Mouse (Mus musculus) megakaryocyte, embryonic 14.5 days (primary cell): ENCODE measurements at regions not wholly inside any gene's neighbourhood (a gene's known extent, or its start where the extent isn't known, plus 50 kb on each side); places are given as distances from the start of the nearest gene placed in this dataset.

Source experiments
- H3K27me3 ChIP-seq: replicated peaks from 2 replicates; pipeline ENCODE3; 2012; ENCODE audit warnings: inconsistent platforms
- H3K36me3 ChIP-seq: replicated peaks from 2 replicates; pipeline ENCODE3; 2012; ENCODE audit warnings: low read length, inconsistent platforms, mixed read lengths
- H3K4me1 ChIP-seq: 2 replicates; pipeline ENCODE4 v1.6.1; 2012; ENCODE audit warnings: inconsistent platforms
- H3K4me3 ChIP-seq: replicated peaks from 2 replicates; pipeline ENCODE3; 2012; ENCODE audit warnings: moderate library complexity, mild to moderate bottlenecking, inconsistent platforms
- H3K9me3 ChIP-seq: 2 replicates; pipeline ENCODE4 v1.6.1; 2012; ENCODE audit warnings: inconsistent platforms
- FLI1 ChIP-seq: IDR thresholded peaks from 2 replicates; pipeline ENCODE4 v1.6.1; 2012; ENCODE audit warnings: low read length, inconsistent platforms, mixed read lengths
- GATA1 ChIP-seq: IDR thresholded peaks from 3 replicates; pipeline ENCODE4 v1.6.1; 2012; ENCODE audit warnings: mixed read lengths, low read length, inconsistent platforms, borderline replicate concordance

- TF ChIP-seq GATA1 = no peak
- TF ChIP-seq FLI1 = no peak
- no peaks in the 10 kb centered on the region for H3K4me1 ChIP-seq
- no peaks in the 10 kb centered on the region for H3K9me3 ChIP-seq
- peaks cover 2% of the 10 kb centered on the region for H3K27me3 ChIP-seq
- no peaks in the 10 kb centered on the region for H3K36me3 ChIP-seq
- no peak overlapping the region for H3K4me3 ChIP-seq
Measured at GRCm38 (mm10) chr14:120146312-120146711, 104.1 kb upstream of the Oxgr1 start.

- Histone ChIP-seq H3K4me3 (no peak overlapping the region), H3K9me3 (no peaks in the 10 kb centered on the region), H3K4me1 (no peaks in the 10 kb centered on the region), H3K27me3 (peaks cover 2% of the 10 kb centered on the region), H3K36me3 (no peaks in the 10 kb centered on the region)
- TF ChIP-seq FLI1 = no peak
- TF ChIP-seq GATA1 = no peak
Measured at GRCm38 (mm10) chr14:120146908-120147770, 104.9 kb upstream of the Oxgr1 start.

- Histone ChIP-seq H3K4me1 (no peaks in the 10 kb centered on the region), H3K4me3 (no peak overlapping the region), H3K36me3 (no peaks in the 10 kb centered on the region), H3K9me3 (no peaks in the 10 kb centered on the region), H3K27me3 (peaks cover 2% of the 10 kb centered on the region)
- TF ChIP-seq GATA1 = no peak
- TF ChIP-seq FLI1 = no peak
Measured at GRCm38 (mm10) chr14:120148803-120149202, 106.6 kb upstream of the Oxgr1 start.

- Histone ChIP-seq H3K4me3 (no peak overlapping the region), H3K27me3 (peaks cover 2% of the 10 kb centered on the region), H3K9me3 (no peaks in the 10 kb centered on the region), H3K4me1 (no peaks in the 10 kb centered on the region), H3K36me3 (no peaks in the 10 kb centered on the region)
- TF ChIP-seq GATA1 (no peak), FLI1 (no peak)
Measured at GRCm38 (mm10) chr14:120149341-120149741, 107.1 kb upstream of the Oxgr1 start.

- TF ChIP-seq GATA1 (no peak), FLI1 (no peak)
- Histone ChIP-seq H3K4me3 (no peak overlapping the region), H3K4me1 (no peaks in the 10 kb centered on the region), H3K27me3 (peaks cover 2% of the 10 kb centered on the region), H3K36me3 (no peaks in the 10 kb centered on the region), H3K9me3 (no peaks in the 10 kb centered on the region)
Measured at GRCm38 (mm10) chr14:120150589-120150988, 108.4 kb upstream of the Oxgr1 start.

GRCm38 (mm10) chr14:120154413-120154812, 112.2 kb upstream of the Oxgr1 start:
- Histone ChIP-seq H3K4me1 (no peaks in the 10 kb centered on the region), H3K36me3 (no peaks in the 10 kb centered on the region), H3K9me3 (no peaks in the 10 kb centered on the region), H3K27me3 (peaks cover 3% of the 10 kb centered on the region), H3K4me3 (no peak overlapping the region)
- TF ChIP-seq FLI1 (no peak), GATA1 (no peak)

- Histone ChIP-seq H3K4me1 (no peaks in the 10 kb centered on the region), H3K27me3 (no peaks in the 10 kb centered on the region), H3K36me3 (no peaks in the 10 kb centered on the region), H3K9me3 (0 out of 2 replicates have a peak, but pooled peaks cover 4% of the 10 kb centered on the region), H3K4me3 (no peak overlapping the region)
- no peak for TF ChIP-seq FLI1
- no peak for TF ChIP-seq GATA1
Measured at GRCm38 (mm10) chr14:120164184-120164583, 111.3 kb upstream of the Mbnl2 start.

- Histone ChIP-seq H3K9me3 (0 out of 2 replicates have a peak, but pooled peaks cover 4% of the 10 kb centered on the region), H3K4me1 (no peaks in the 10 kb centered on the region), H3K4me3 (peak overlapping the region; percentile 26), H3K27me3 (no peaks in the 10 kb centered on the region), H3K36me3 (no peaks in the 10 kb centered on the region)
- no peak for TF ChIP-seq GATA1
- no peak for TF ChIP-seq FLI1
Measured at GRCm38 (mm10) chr14:120165496-120166045, 109.9 kb upstream of the Mbnl2 start.

GRCm38 (mm10) chr14:120170733-120171132, 104.7 kb upstream of the Mbnl2 start:
- Histone ChIP-seq H3K9me3 (no peaks in the 10 kb centered on the region), H3K4me3 (no peak overlapping the region), H3K27me3 (no peaks in the 10 kb centered on the region), H3K4me1 (no peaks in the 10 kb centered on the region; the same call in 1 of the 2 replicates), H3K36me3 (no peaks in the 10 kb centered on the region)
- TF ChIP-seq GATA1 (no peak), FLI1 (no peak)

GRCm38 (mm10) chr14:120172058-120172457, 103.4 kb upstream of the Mbnl2 start:
- TF ChIP-seq GATA1 (no peak), FLI1 (no peak)
- Histone ChIP-seq H3K36me3 (no peaks in the 10 kb centered on the region), H3K4me1 (no peaks in the 10 kb centered on the region; the same call in 1 of the 2 replicates), H3K27me3 (no peaks in the 10 kb centered on the region), H3K9me3 (no peaks in the 10 kb centered on the region), H3K4me3 (peak overlapping the region; percentile 50)
